Mouse (Mus musculus) cortical plate, adult 2 months (tissue): ENCODE measurements around the gene Top3a.

Source experiments
- CTCF ChIP-seq: fragments of 200-500 bp; IDR thresholded peaks from 2 replicates; pipeline ENCODE4 v1.5.1; 2011; ENCODE audit warnings: mild to moderate bottlenecking, control low read depth, low read length; ENCODE audit not compliant: insufficient read depth; ENCODE audit errors: extremely low read depth
- POLR2A ChIP-seq: fragments of 200-500 bp; IDR thresholded peaks from 2 replicates; pipeline ENCODE4 v1.6.1; 2011; ENCODE audit warnings: mild to moderate bottlenecking, low read length, control low read depth; ENCODE audit not compliant: insufficient read depth; ENCODE audit errors: extremely low read depth

- TF ChIP-seq CTCF (no peak), POLR2A (no peak)
Observed at GRCm38 (mm10) chr11:60826700-60827099, 49.5 kb upstream of the Top3a start.
